Mouse (Mus musculus): ENCODE measurements around the gene Scamp3. TPM values are rescaled to one million over a fixed set of nuclear protein-coding genes. Genes with fewer than 3 reads are reported as not detected.

Scamp3 gene
- total and polyA plus RNA-seq, 3 experiments = 4.5 to 72.7 (median 12.5) TPM

GRCm38 (mm10) chr3:89231345-89231744, 54.1 kb downstream of the Scamp3 start:
- H3K4me2 ChIP-seq (ENCODE audit: insufficient read depth, low read depth, poor library complexity, severe bottlenecking) = no peak overlapping the region
- H3K9ac ChIP-seq (ENCODE audit: insufficient read depth, low read depth) = no peak overlapping the region
- no peaks in the 10 kb centered on the region for H3K79me2 ChIP-seq (replicated peaks; ENCODE audit: control insufficient read depth, extremely low read depth, insufficient read depth, poor library complexity, severe bottlenecking)
- H3K4me1 ChIP-seq (ENCODE audit: control insufficient read depth in 1 of 2, insufficient read depth in 2 of 2) = peaks cover 20 to 52% of the 10 kb centered on the region in 2 experiments
- dilution Hi-C loops (cut with MboI; ENCODE audit: extremely low pct_ligation_motif_present, extremely low pct_unique_long_range_greater_than_20kb, low sequenced_read_pairs) (no loop called here), in situ Hi-C loops (cut with MboI; ENCODE audit: low pct_ligation_motif_present, low pct_unique_long_range_greater_than_20kb, low sequenced_read_pairs) (no loop called here)
- no peak overlapping the region for H3K4me3 ChIP-seq (replicated peaks in 1 of 3; ENCODE audit: low read depth in 2 of 3, low read length in 2 of 3, poor library complexity in 1 of 3)
- peak; percentile 33 for DNase-seq (ENCODE audit: extremely low read depth)
- TF ChIP-seq MEF2A (IDR thresholded peaks at IDR 0.05; ENCODE audit: borderline replicate concordance, low read depth, low read length) (no peak), UBTF (IDR thresholded peaks at IDR 0.05; ENCODE audit: low read depth, low read length) (no peak), MYC (IDR thresholded peaks at IDR 0.05; ENCODE audit: low read depth, low read length) (no peak), BHLHE40 (IDR thresholded peaks at IDR 0.05; ENCODE audit: low read depth, low read length) (peak; percentile 88), POLR2A (IDR thresholded peaks at IDR 0.05; ENCODE audit: low read depth, low read length) (no peak), CHD1 (IDR thresholded peaks at IDR 0.05; ENCODE audit: low read depth, low read length) (no peak), MAX (IDR thresholded peaks at IDR 0.05; ENCODE audit: low read length) (no peak), RAD21 (IDR thresholded peaks at IDR 0.05; ENCODE audit: low read depth, low read length) (no peak), SIN3A (IDR thresholded peaks at IDR 0.05; ENCODE audit: low read length) (no peak), RCOR1 (conservative IDR thresholded peaks at IDR 0.05; ENCODE audit: low read depth, low read length) (no peak), ETS1 (conservative IDR thresholded peaks at IDR 0.05; ENCODE audit: low read depth, low read length) (peak; percentile 25), NRF1 (IDR thresholded peaks at IDR 0.05; ENCODE audit: low read depth, low read length) (no peak), ZKSCAN1 (IDR thresholded peaks at IDR 0.05; ENCODE audit: borderline replicate concordance, low read depth, low read length) (no peak), ZC3H11A (IDR thresholded peaks at IDR 0.05; ENCODE audit: low read depth, low read length) (no peak), ZNF384 (IDR thresholded peaks at IDR 0.05; ENCODE audit: low read depth, low read length) (no peak), ZMIZ1 (IDR thresholded peaks at IDR 0.05; ENCODE audit: low read depth, low read length) (no peak), USF1 (IDR thresholded peaks at IDR 0.05; ENCODE audit: low read depth, low read length) (no peak), IRF4 (IDR thresholded peaks at IDR 0.05; ENCODE audit: low read depth, low read length) (0 out of 2 replicates have a peak, but pooled peaks have one; percentile 12), PAX5 (IDR thresholded peaks at IDR 0.05; ENCODE audit: low read length) (no peak), JUN (IDR thresholded peaks at IDR 0.05; ENCODE audit: insufficient read depth, low read depth, low read length) (no peak), E2F4 (IDR thresholded peaks at IDR 0.05; ENCODE audit: insufficient replicate concordance, low read depth, low read length) (no peak), TCF12 (IDR thresholded peaks at IDR 0.05; ENCODE audit: low read depth, low read length) (0 out of 2 replicates have a peak, but pooled peaks have one; percentile 19), MAZ (IDR thresholded peaks at IDR 0.05; ENCODE audit: low read depth, low read length) (no peak), HCFC1 (IDR thresholded peaks at IDR 0.05; ENCODE audit: low read depth, low read length) (no peak), JUND (conservative IDR thresholded peaks at IDR 0.05; ENCODE audit: low read depth, low read length) (no peak), CTCF (conservative IDR thresholded peaks at IDR 0.05 in 1 of 2, IDR thresholded peaks at IDR 0.05 in 1 of 2; ENCODE audit: low read depth in 2 of 2, low read length in 2 of 2) (no peak)
- no peaks in the 10 kb centered on the region for H3K9me3 ChIP-seq (replicated peaks; ENCODE audit: low read length)
- H3K27ac ChIP-seq (ENCODE audit: insufficient read depth, low read depth) = no peak overlapping the region
- peaks cover 12 to 21% of the 10 kb centered on the region in 2 experiments for H3K36me3 ChIP-seq (replicated peaks in 1 of 2; ENCODE audit: control insufficient read depth in 1 of 2, insufficient read depth in 1 of 2, low read length in 1 of 2)
- no peaks in the 10 kb centered on the region for H3K27me3 ChIP-seq (replicated peaks)
